Mouse (Mus musculus) forebrain, embryonic 15.5 days (tissue): ENCODE measurements at regions not wholly inside any gene's neighbourhood (a gene's known extent, or its start where the extent isn't known, plus 50 kb on each side); places are given as distances from the start of the nearest gene placed in this dataset.

Source experiments
- ATAC-seq: fragments of 200-750 bp; cut with Nextera tagmentation; replicated peaks from 2 replicates; pipeline ENCODE4 v1.8.0; 2017; ENCODE audit warnings: mild to moderate bottlenecking, moderate TSS enrichment, moderate library complexity
- H3K27ac ChIP-seq: fragments of 300-500 bp; sonication (generic); replicated peaks from 2 replicates; pipeline ENCODE4 v1.5.1; 2015; ENCODE audit warnings: mild to moderate bottlenecking, inconsistent platforms
- H3K27me3 ChIP-seq: fragments of 300-500 bp; sonication (generic); 2 replicates; pipeline ENCODE4 v1.6.1; 2015; ENCODE audit warnings: inconsistent platforms
- H3K36me3 ChIP-seq: fragments of 300-500 bp; sonication (generic); 2 replicates; pipeline ENCODE4 v1.6.1; 2015; ENCODE audit warnings: mild to moderate bottlenecking, inconsistent platforms
- H3K4me1 ChIP-seq: fragments of 300-500 bp; sonication (generic); 2 replicates; pipeline ENCODE4 v1.6.1; 2015; ENCODE audit warnings: inconsistent platforms
- H3K4me2 ChIP-seq: fragments of 300-500 bp; sonication (generic); replicated peaks from 2 replicates; pipeline ENCODE4 v1.6.1; 2015; ENCODE audit warnings: mild to moderate bottlenecking, inconsistent platforms
- H3K4me3 ChIP-seq: fragments of 300-500 bp; sonication (generic); 2 replicates; pipeline ENCODE4 v1.5.1; 2015; ENCODE audit warnings: mild to moderate bottlenecking, inconsistent platforms
- H3K9ac ChIP-seq: fragments of 300-500 bp; sonication (generic); replicated peaks from 2 replicates; pipeline ENCODE4 v1.6.1; 2015; ENCODE audit warnings: mild to moderate bottlenecking, inconsistent platforms
- H3K9me3 ChIP-seq: fragments of 300-500 bp; sonication (generic); 2 replicates; pipeline ENCODE4 v1.6.1; 2016; ENCODE audit warnings: inconsistent platforms
- WGBS: fragments of 180-500 bp; shearing (Covaris S2); methylation state at CpG from one replicate; pipeline ENCODE4 v1.1.7; 2015; ENCODE audit warnings: mixed read lengths; 5-methylcytosine and 5-hydroxymethylcytosine counted together

GRCm38 (mm10) chr10:111422649-111423048 lies 50.4 kb upstream of the Nap1l1 start:
- H3K4me2 ChIP-seq = 0 out of 2 replicates have a peak overlapping the region, but pooled peaks have one; percentile 19
- H3K27me3 ChIP-seq = no peaks in the 10 kb centered on the region
- H3K27ac ChIP-seq = no peak overlapping the region
- 32% methylated on average over 11 of the region's 11 CpGs for WGBS
- H3K9me3 ChIP-seq = no peaks in the 10 kb centered on the region
- no peak overlapping the region for H3K4me3 ChIP-seq
- peaks cover 19% of the 10 kb centered on the region for H3K4me1 ChIP-seq
- no peaks in the 10 kb centered on the region for H3K36me3 ChIP-seq
- ATAC-seq = no peak
- H3K9ac ChIP-seq = no peak overlapping the region
